Mouse (Mus musculus) right cerebral cortex, postnatal 25 days (tissue): ENCODE data around the gene Zfr.

Source experiments
- DNase-seq: peaks from one replicate; pipeline ENCODE4 v3.0.0; 2022

Zfr gene

GRCm38 (mm10) chr15:12117242-12118092 is at the start of gene Zfr:
TSS of gene Zfr (plus strand) at chr15:12117831.
- peak; percentile 92 for DNase-seq

GRCm38 (mm10) chr15:12067971-12068370 is 49.7 kb upstream of the Zfr start:
- no peak for DNase-seq

- DNase-seq, result no peak
Measured at GRCm38 (mm10) chr15:12068395-12069218, 49.0 kb upstream of the Zfr start.

- DNase-seq, result no peak
Measured at GRCm38 (mm10) chr15:12072709-12073336, 44.8 kb upstream of the Zfr start.

- no peak for DNase-seq
Measured at GRCm38 (mm10) chr15:12074426-12074825, 43.2 kb upstream of the Zfr start.

GRCm38 (mm10) chr15:12082344-12082743 is 35.3 kb upstream of the Zfr start:
- no peak for DNase-seq

- peak; percentile 59 for DNase-seq
Measured at GRCm38 (mm10) chr15:12084164-12084563, 33.5 kb upstream of the Zfr start.

GRCm38 (mm10) chr15:12084859-12085258 is 32.8 kb upstream of the Zfr start:
- peak; percentile 33 for DNase-seq

- no peak for DNase-seq
Measured at GRCm38 (mm10) chr15:12087634-12088033, 30.0 kb upstream of the Zfr start.

- DNase-seq, result no peak
Measured at GRCm38 (mm10) chr15:12088091-12088490, 29.5 kb upstream of the Zfr start.

GRCm38 (mm10) chr15:12090087-12090486 is 27.5 kb upstream of the Zfr start:
- DNase-seq, result no peak

- no peak for DNase-seq
Measured at GRCm38 (mm10) chr15:12090981-12091669, 26.5 kb upstream of the Zfr start.

- DNase-seq, result no peak
Measured at GRCm38 (mm10) chr15:12091781-12092458, 25.7 kb upstream of the Zfr start.

- DNase-seq, result peak; percentile 43
Measured at GRCm38 (mm10) chr15:12093026-12093960, 24.3 kb upstream of the Zfr start.

GRCm38 (mm10) chr15:12093961-12094566 is 23.6 kb upstream of the Zfr start:
- DNase-seq, result no peak

GRCm38 (mm10) chr15:12096447-12096846 is 21.2 kb upstream of the Zfr start:
- peak; percentile 81 for DNase-seq

GRCm38 (mm10) chr15:12097344-12097743 is 20.3 kb upstream of the Zfr start:
- no peak for DNase-seq

- no peak for DNase-seq
Measured at GRCm38 (mm10) chr15:12100912-12101311, 16.7 kb upstream of the Zfr start.

- no peak for DNase-seq
Measured at GRCm38 (mm10) chr15:12103763-12104162, 13.9 kb upstream of the Zfr start.

GRCm38 (mm10) chr15:12104827-12105226 is 12.8 kb upstream of the Zfr start:
- DNase-seq, result no peak

- DNase-seq, result peak; percentile 69
Measured at GRCm38 (mm10) chr15:12106430-12106829, 11.2 kb upstream of the Zfr start.
